Mouse (Mus musculus) CH12.LX (cell line): ENCODE measurements around the gene Gng4. TPM values are rescaled to one million over a fixed set of nuclear protein-coding genes. Genes with fewer than 3 reads are reported as not detected.
"Not testable (repeated sequence)": the region's sequence is repeated elsewhere in the genome, so short reads cannot be mapped to it uniquely, and the experiment has no call there.

Experiments used
- DNase-seq: peaks from one replicate; pipeline ENCODE4 v3.0.0-alpha.2; 2013; ENCODE audit errors: extremely low read depth
- H3K27ac ChIP-seq: 2 replicates; pipeline ENCODE4 v1.5.1; 2012; ENCODE audit warnings: low read depth, mild to moderate bottlenecking, control low read depth, moderate library complexity; ENCODE audit not compliant: insufficient read depth
- H3K27me3 ChIP-seq: replicated peaks from 2 replicates; pipeline ENCODE3; 2012; ENCODE audit warnings: inconsistent platforms
- H3K36me3 ChIP-seq, 2 experiments: replicated peaks in 1 of 2; 2 replicates each; pipeline versions ENCODE3 to v1.6.1; 2012; ENCODE audit warnings: inconsistent platforms in 1 of 2, low read length in 1 of 2, mild to moderate bottlenecking in 1 of 2, mixed read lengths in 1 of 2, moderate library complexity in 1 of 2; ENCODE audit not compliant: control insufficient read depth in 1 of 2, insufficient read depth in 1 of 2
- H3K4me1 ChIP-seq, 2 experiments: 2 replicates each; pipeline ENCODE4 v1.6.1; 2012; ENCODE audit warnings: inconsistent platforms in 1 of 2, moderate library complexity in 1 of 2; ENCODE audit not compliant: insufficient read depth in 2 of 2, control insufficient read depth in 1 of 2
- H3K4me2 ChIP-seq: 2 replicates; pipeline ENCODE4 v1.6.1; 2012; ENCODE audit warnings: low read depth, mild to moderate bottlenecking, control low read depth; ENCODE audit not compliant: poor library complexity, insufficient read depth, severe bottlenecking
- H3K4me3 ChIP-seq, 3 experiments: fragments of 150-350 bp in 1 of 3; sonication (generic) in 1 of 3; replicated peaks in 1 of 3; 2 replicates each; pipeline versions ENCODE3 to v1.5.1; 2011 to 2012; ENCODE audit warnings: low read depth in 2 of 3, low read length in 2 of 3, mild to moderate bottlenecking in 2 of 3, moderate library complexity in 2 of 3, control low read depth in 1 of 3, improper control_type of control experiment in 1 of 3, inconsistent platforms in 1 of 3, mixed read lengths in 1 of 3; ENCODE audit not compliant: poor library complexity in 1 of 3
- H3K79me2 ChIP-seq: replicated peaks from 2 replicates; pipeline ENCODE4 v1.6.1; 2012; ENCODE audit warnings: mild to moderate bottlenecking, moderate library complexity; ENCODE audit not compliant: control insufficient read depth, poor library complexity, insufficient read depth, severe bottlenecking; ENCODE audit errors: extremely low read depth
- H3K9ac ChIP-seq: 2 replicates; pipeline ENCODE4 v1.6.1; 2012; ENCODE audit warnings: low read depth, mild to moderate bottlenecking, control low read depth, moderate library complexity; ENCODE audit not compliant: insufficient read depth
- H3K9me3 ChIP-seq: replicated peaks from 2 replicates; pipeline ENCODE3; 2012; ENCODE audit warnings: low read length, inconsistent platforms, mixed read lengths
- BHLHE40 ChIP-seq: IDR thresholded peaks from 2 replicates; pipeline ENCODE4 v1.6.1; 2011; ENCODE audit warnings: mild to moderate bottlenecking, low read depth, low read length, improper control_type of control experiment
- CHD2 ChIP-seq: IDR thresholded peaks from 2 replicates; pipeline ENCODE4 v1.6.1; 2011; ENCODE audit warnings: low read length, improper control_type of control experiment
- CTCF ChIP-seq, 2 experiments: IDR thresholded peaks in 1 of 2; conservative IDR thresholded peaks in 1 of 2; 2 replicates each; pipeline ENCODE4 v1.5.1; 2011 to 2012; ENCODE audit warnings: low read depth in 2 of 2, low read length in 2 of 2, improper control_type of control experiment in 1 of 2, inconsistent platforms in 1 of 2, mild to moderate bottlenecking in 1 of 2, moderate library complexity in 1 of 2
- ELF1 ChIP-seq: IDR thresholded peaks from 2 replicates; pipeline ENCODE4 v1.6.1; 2014; ENCODE audit warnings: low read depth, mild to moderate bottlenecking, inconsistent platforms, low read length, improper control_type of control experiment
- MAFK ChIP-seq: IDR thresholded peaks from 2 replicates; pipeline ENCODE4 v1.6.1; 2011; ENCODE audit warnings: low read length, improper control_type of control experiment; ENCODE audit not compliant: insufficient replicate concordance
- MAZ ChIP-seq: IDR thresholded peaks from 2 replicates; pipeline ENCODE4 v1.6.1; 2012; ENCODE audit warnings: low read depth, mild to moderate bottlenecking, inconsistent platforms, low read length, improper control_type of control experiment, moderate library complexity
- MEF2A ChIP-seq: IDR thresholded peaks from 2 replicates; pipeline ENCODE4 v1.6.1; 2014; ENCODE audit warnings: low read depth, mild to moderate bottlenecking, inconsistent platforms, low read length, improper control_type of control experiment, borderline replicate concordance
- PAX5 ChIP-seq: IDR thresholded peaks from 2 replicates; pipeline ENCODE4 v1.6.1; 2012; ENCODE audit warnings: low read length, inconsistent platforms, mixed read lengths
- POLR2A ChIP-seq: IDR thresholded peaks from 2 replicates; pipeline ENCODE4 v1.6.1; 2011; ENCODE audit warnings: low read depth, mild to moderate bottlenecking, improper control_type of control experiment, low read length
- SIN3A ChIP-seq: IDR thresholded peaks from 2 replicates; pipeline ENCODE4 v1.6.1; 2012; ENCODE audit warnings: low read length, improper control_type of control experiment, inconsistent platforms
- TBP ChIP-seq: conservative IDR thresholded peaks from 2 replicates; pipeline ENCODE4 v1.6.1; 2011; ENCODE audit warnings: low read depth, low read length, improper control_type of control experiment
- UBTF ChIP-seq: IDR thresholded peaks from 2 replicates; pipeline ENCODE4 v1.6.1; 2012; ENCODE audit warnings: low read depth, mild to moderate bottlenecking, inconsistent platforms, low read length, improper control_type of control experiment, moderate library complexity
- ZKSCAN1 ChIP-seq: IDR thresholded peaks from 2 replicates; pipeline ENCODE4 v1.6.1; 2012; ENCODE audit warnings: low read depth, inconsistent platforms, low read length, improper control_type of control experiment, borderline replicate concordance
- ZMIZ1 ChIP-seq: IDR thresholded peaks from 2 replicates; pipeline ENCODE4 v1.6.1; 2012; ENCODE audit warnings: low read depth, mild to moderate bottlenecking, inconsistent platforms, low read length, improper control_type of control experiment
- ZNF384 ChIP-seq: IDR thresholded peaks from 2 replicates; pipeline ENCODE4 v1.6.1; 2012; ENCODE audit warnings: low read depth, low read length, improper control_type of control experiment, inconsistent platforms
- dilution Hi-C: fragments of 300-500 bp; cut with MboI; formaldehyde crosslinking; loops from 2 replicates; pipeline ENCODE4 v1.14.3; 2020; ENCODE audit warnings: low sequenced_read_pairs; ENCODE audit not compliant: extremely low pct_unique_long_range_greater_than_20kb, extremely low pct_ligation_motif_present
- in situ Hi-C: fragments of 300-500 bp; cut with MboI; formaldehyde crosslinking; loops from 3 replicates; pipeline ENCODE4 v1.14.3; 2019; ENCODE audit warnings: low sequenced_read_pairs, low pct_ligation_motif_present, low pct_unique_long_range_greater_than_20kb, mixed read lengths
- polyA plus RNA-seq: library from polyadenylated mRNA; unstranded; fragments of >175 nt; gene quantifications from 2 replicates; pipeline ENCODE4 v1.2.1, GENCODE M21; 2012; ENCODE audit warnings: low read depth; ENCODE audit not compliant: insufficient read length
- total RNA-seq, 2 experiments: library from RNA; depleted of rRNA; stranded (reverse); fragments of 300-350 nt in 1 of 2; fragments of >200 nt in 1 of 2; gene quantifications; 2 replicates each; pipeline ENCODE4 v1.2.3; 2012 to 2014

The Gng4 gene
- total and polyA plus RNA-seq, 3 experiments = not detected

- Histone ChIP-seq H3K9ac (no peak overlapping the region), H3K9me3 (no peaks in the 10 kb centered on the region), H3K79me2 (no peaks in the 10 kb centered on the region)
- in situ Hi-C loops (no loop called here), dilution Hi-C loops (no loop called here)
- TF ChIP-seq MAFK = no peak
- no peak for TF ChIP-seq ELF1
- TF ChIP-seq POLR2A = no peak
- no peak for TF ChIP-seq ZMIZ1
- no peak for TF ChIP-seq PAX5
- TF ChIP-seq ZKSCAN1 = no peak
- TF ChIP-seq SIN3A = no peak
- TF ChIP-seq UBTF = no peak
- TF ChIP-seq MEF2A = no peak
- TF ChIP-seq BHLHE40 = no peak
- no peak for TF ChIP-seq ZNF384
- TF ChIP-seq, all 38 proteins: peak for 0
- Histone ChIP-seq H3K4me1 (peaks cover 0 to 5% of the 10 kb centered on the region in 2 experiments; a peak in 1 of 4 replicates), H3K4me3 (no peak overlapping the region), H3K27ac (no peak overlapping the region), H3K4me2 (no peak overlapping the region), H3K27me3 (no peaks in the 10 kb centered on the region), H3K36me3 (no peaks in the 10 kb centered on the region)
- no peak for DNase-seq
Observed at GRCm38 (mm10) chr13:13795166-13795832, 11.4 kb downstream of the Gng4 start.

- TF ChIP-seq CTCF (conservative IDR thresholded peaks at IDR 0.05 in 1 of 2, IDR thresholded peaks at IDR 0.05 in 1 of 2; ENCODE audit: low read depth in 2 of 2, low read length in 2 of 2) (peak in 1 of 2 experiments; percentile 18; a peak in 1 of 4 replicates), CHD2 (no peak), MAZ (no peak), ELF1 (no peak), TBP (no peak)
- Histone ChIP-seq H3K27ac (no peak overlapping the region), H3K79me2 (no peaks in the 10 kb centered on the region), H3K9me3 (no peaks in the 10 kb centered on the region), H3K27me3 (no peaks in the 10 kb centered on the region), H3K4me2 (no peak overlapping the region), H3K9ac (no peak overlapping the region), H3K36me3 (no peaks in the 10 kb centered on the region), H3K4me1 (peaks cover 0 to 5% of the 10 kb centered on the region in 2 experiments; a peak in 1 of 4 replicates), H3K4me3 (no peak overlapping the region)
- no peak for DNase-seq
- dilution Hi-C loops (no loop called here), in situ Hi-C loops (no loop called here)
Observed at GRCm38 (mm10) chr13:13796082-13796481, 12.2 kb downstream of the Gng4 start.

- H3K27ac ChIP-seq, H3K9ac ChIP-seq, H3K4me1 ChIP-seq, H3K4me3 ChIP-seq, dilution Hi-C loops, H3K27me3 ChIP-seq, H3K9me3 ChIP-seq, H3K36me3 ChIP-seq, H3K4me2 ChIP-seq, in situ Hi-C loops, DNase-seq, H3K79me2 ChIP-seq: not testable (repeated sequence)
Observed at GRCm38 (mm10) chr13:13797816-13798215, 14.0 kb downstream of the Gng4 start.
